Mouse (Mus musculus) kidney, embryonic 16.5 days (tissue): ENCODE data around the gene Cyp27b1. TPM values are rescaled to one million over a fixed set of nuclear protein-coding genes. Genes with fewer than 3 reads are reported as not detected.
A peak's percentile ranks its signal among the peaks of the same experiment; 100 is the strongest.
"Not testable (repeated sequence)": the region's sequence is repeated elsewhere in the genome, so short reads cannot be mapped to it uniquely, and the experiment has no call there.

ENCODE experiments used
- ATAC-seq: fragments of 200-750 bp; cut with Nextera tagmentation; 2 replicates; pipeline ENCODE4 v1.8.0; 2017; ENCODE audit warnings: moderate TSS enrichment; ENCODE audit not compliant: low FRiP score, low TSS enrichment
- H3K27ac ChIP-seq: fragments of 300-500 bp; sonication (generic); 2 replicates; pipeline ENCODE4 v1.5.1; 2014; ENCODE audit warnings: low read length
- H3K27me3 ChIP-seq: fragments of 300-500 bp; sonication (generic); 2 replicates; pipeline ENCODE4 v1.6.1; 2014; ENCODE audit warnings: low read length, control low read depth, mixed read lengths; ENCODE audit not compliant: insufficient read depth
- H3K36me3 ChIP-seq: fragments of 300-500 bp; sonication (generic); 2 replicates; pipeline ENCODE4 v1.6.1; 2014; ENCODE audit warnings: low read length, control low read depth, mixed read lengths; ENCODE audit not compliant: insufficient read depth
- H3K4me1 ChIP-seq: fragments of 300-500 bp; sonication (generic); 2 replicates; pipeline ENCODE4 v1.6.1; 2014; ENCODE audit warnings: low read length, control low read depth, mixed read lengths; ENCODE audit not compliant: insufficient read depth
- H3K4me2 ChIP-seq: fragments of 300-500 bp; sonication (generic); replicated peaks from 2 replicates; pipeline ENCODE4 v1.6.1; 2014; ENCODE audit warnings: low read depth, low read length
- H3K4me3 ChIP-seq: fragments of 300-500 bp; sonication (generic); 2 replicates; pipeline ENCODE4 v1.5.1; 2014; ENCODE audit warnings: mild to moderate bottlenecking, low read length
- H3K9ac ChIP-seq: fragments of 300-500 bp; sonication (generic); replicated peaks from 2 replicates; pipeline ENCODE4 v1.6.1; 2014; ENCODE audit warnings: low read length
- H3K9me3 ChIP-seq: fragments of 300-500 bp; sonication (generic); 2 replicates; pipeline ENCODE4 v1.6.1; 2016; ENCODE audit warnings: low read length, control low read depth
- WGBS: fragments of 180-500 bp; shearing (Covaris S2); extraction: QIAGEN DNeasy Blood & Tissue Kit; methylation state at CpG from one replicate; pipeline ENCODE4 v1.1.7; 2014; 5-methylcytosine and 5-hydroxymethylcytosine counted together
- polyA plus RNA-seq: library from polyadenylated mRNA; unstranded; fragments of >200 nt; fragmentation: Nextera tagmentation; extraction: Ambion mirVana; gene quantifications from 2 replicates; pipeline ENCODE4 v1.2.1, GENCODE M21; 2015

The Cyp27b1 gene
- polyA plus RNA-seq, 1 experiment from 2014 or later, result 53.8 TPM

DNA sequence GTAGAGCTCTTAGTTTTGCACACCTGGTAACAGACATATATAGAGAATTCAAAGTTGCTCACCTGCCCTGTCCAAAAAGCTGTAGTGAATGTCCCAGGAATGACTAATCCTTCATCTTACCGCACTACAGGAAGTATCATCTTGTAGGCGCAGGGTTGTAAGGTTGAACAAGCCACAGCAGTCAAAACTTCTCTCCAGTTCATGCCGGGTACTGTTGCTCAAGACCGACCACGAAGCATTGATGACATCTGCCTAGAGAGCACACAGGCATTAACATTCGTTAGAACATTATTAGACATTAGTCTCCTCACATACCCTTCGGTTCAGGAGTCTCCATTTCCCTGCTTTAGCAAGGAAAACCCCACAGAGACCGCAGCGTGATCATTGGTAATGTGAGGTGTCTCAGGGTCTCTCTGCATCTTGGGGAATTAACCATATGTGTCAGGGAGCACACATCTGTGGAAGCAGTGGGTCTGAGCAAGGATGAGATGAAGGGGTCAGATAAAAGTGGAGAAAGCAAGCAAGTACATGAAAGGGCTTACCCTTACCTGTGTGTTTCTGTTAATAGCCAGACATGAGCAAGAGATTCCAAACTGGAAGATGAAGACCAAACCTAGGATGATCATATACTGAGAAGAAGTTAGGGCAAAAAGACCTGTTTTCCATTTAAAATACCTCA lies 20.4 kb downstream of the Cyp27b1 start:
- peak overlapping the region; percentile 82 for H3K9ac ChIP-seq
- H3K27ac ChIP-seq, result peak overlapping the region; percentile 96; the same call in 1 of the 2 replicates
- H3K4me3 ChIP-seq, result peak overlapping the region; percentile 75
- no peaks in the 10 kb centered on the region for H3K27me3 ChIP-seq
- H3K4me1 ChIP-seq, result peaks cover 30% of the 10 kb centered on the region
- no peaks in the 10 kb centered on the region for H3K9me3 ChIP-seq
- 72% methylated on average over 9 of the region's 9 CpGs for WGBS
- peak overlapping the region; percentile 82 for H3K4me2 ChIP-seq
- ATAC-seq, result no peak
- H3K36me3 ChIP-seq, result peaks cover 37% of the 10 kb centered on the region

DNA sequence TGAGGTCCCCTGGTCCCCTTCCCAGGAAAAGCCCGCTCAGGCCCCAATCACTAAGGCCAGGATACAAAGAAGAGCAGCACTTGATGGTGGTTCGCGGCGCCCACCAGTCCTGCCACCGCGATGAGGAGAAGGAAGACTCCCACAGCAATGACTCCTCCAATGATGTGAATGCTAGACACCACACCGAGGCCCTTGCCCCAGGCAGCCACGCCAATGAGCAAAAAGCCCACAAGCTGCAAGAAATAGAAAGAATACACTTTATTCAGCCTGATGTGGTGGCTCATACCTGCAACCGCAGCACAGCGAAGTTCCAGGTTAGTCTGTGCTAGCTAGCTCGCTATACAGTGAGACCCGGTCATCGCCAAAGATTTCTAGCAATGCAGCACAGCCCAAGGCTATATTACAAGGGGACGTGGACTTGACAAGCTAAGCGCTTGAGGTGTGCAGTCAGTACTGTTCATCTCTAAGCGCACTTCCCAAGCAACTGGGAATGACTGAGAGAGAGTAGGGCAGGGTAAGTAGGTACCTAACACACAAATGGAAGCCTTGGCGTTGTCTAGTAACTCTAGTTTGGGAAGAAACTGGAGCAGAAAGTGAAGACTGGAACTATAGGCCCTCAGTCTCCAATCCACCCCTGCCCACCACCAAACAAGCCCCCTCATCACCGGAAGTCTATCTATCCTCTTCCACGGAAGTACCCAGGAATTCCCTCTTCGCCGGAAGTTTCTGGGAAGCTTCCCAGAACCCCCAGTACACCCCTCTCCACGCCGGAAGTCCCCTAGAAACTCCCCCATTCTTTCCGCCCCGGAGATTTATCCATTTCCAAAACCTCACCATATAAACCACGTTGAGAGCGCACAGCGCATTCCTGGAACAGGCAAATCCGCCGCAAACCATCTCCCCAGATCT lies 21.5 kb downstream of the Cyp27b1 start:
- 5% methylated on average over 30 of the region's 30 CpGs for WGBS
- peak overlapping the region; percentile 96 for H3K27ac ChIP-seq
- H3K4me3 ChIP-seq, result peak overlapping the region; percentile 75

GRCm38 (mm10) chr10:127070190-127071121 lies 22.4 kb downstream of the Cyp27b1 start, which contains the start of gene Tspan31:
Tspan31 (minus strand) TSS chr10:127070264.
- peaks cover 29% of the 10 kb centered on the region for H3K36me3 ChIP-seq
- peak within 1 kb of the TSS; percentile 96 for H3K27ac ChIP-seq
- H3K9me3 ChIP-seq, result no peaks in the 10 kb centered on the region
- peak within 1 kb of the TSS; percentile 75 for H3K4me3 ChIP-seq
- peaks cover 23% of the 10 kb centered on the region for H3K4me1 ChIP-seq
- H3K9ac ChIP-seq, result peak within 1 kb of the TSS; percentile 82
- 0 out of 2 replicates have a peak, but pooled peaks cover 7% of the 10 kb centered on the region for H3K27me3 ChIP-seq
- WGBS, result 1% methylated on average over 36 of the region's 36 CpGs
- peak within 1 kb of the TSS; percentile 82 for H3K4me2 ChIP-seq
- ATAC-seq, result peak; percentile 93

More for the DNA sequence above, 21.5 kb downstream of the Cyp27b1 start:
- Histone ChIP-seq H3K4me2 (peak overlapping the region; percentile 82), H3K27me3 (no peaks in the 10 kb centered on the region), H3K36me3 (peaks cover 37% of the 10 kb centered on the region), H3K4me1 (peaks cover 30% of the 10 kb centered on the region), H3K9ac (peak overlapping the region; percentile 82), H3K9me3 (no peaks in the 10 kb centered on the region)
- ATAC-seq, result peak; percentile 64

GRCm38 (mm10) chr10:127071203-127071602 lies 23.2 kb downstream of the Cyp27b1 start:
- WGBS, result 75% methylated on average over 9 of the region's 9 CpGs
- ATAC-seq, result no peak
- H3K4me3 ChIP-seq, result peak overlapping the region; percentile 75

DNA sequence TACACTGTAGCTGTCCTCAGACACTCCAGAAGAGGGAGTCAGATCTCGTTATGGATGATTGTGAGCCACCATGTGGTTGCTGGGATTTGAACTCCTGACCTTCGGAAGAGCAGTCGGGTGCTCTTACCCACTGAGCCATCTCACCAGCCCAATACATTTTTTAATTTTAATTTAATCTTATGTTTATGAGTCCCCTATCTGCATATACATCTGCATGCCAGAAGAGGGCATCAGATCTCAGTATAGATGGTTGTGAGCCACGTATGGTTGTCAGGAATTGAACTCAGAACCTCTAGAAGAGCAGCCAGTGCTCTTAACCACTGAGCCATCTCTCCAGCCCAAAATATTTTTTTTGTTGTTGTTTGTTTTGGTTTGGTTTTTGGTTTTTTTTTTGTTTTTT lies 24.2 kb downstream of the Cyp27b1 start:
- H3K9ac ChIP-seq, H3K9me3 ChIP-seq, H3K27ac ChIP-seq, H3K4me3 ChIP-seq, H3K4me2 ChIP-seq, ATAC-seq: not testable (repeated sequence)
- Histone ChIP-seq H3K4me1 (peaks cover 23% of the 10 kb centered on the region), H3K36me3 (peaks cover 11% of the 10 kb centered on the region), H3K27me3 (peaks cover 20% of the 10 kb centered on the region)
- 89% methylated on average over 4 of the region's 4 CpGs for WGBS

More at GRCm38 (mm10) chr10:127071203-127071602, 23.2 kb downstream of the Cyp27b1 start:
- Histone ChIP-seq H3K4me1 (peaks cover 23% of the 10 kb centered on the region), H3K4me2 (peak overlapping the region; percentile 82), H3K9ac (peak overlapping the region; percentile 82), H3K27ac (no peak overlapping the region), H3K36me3 (peaks cover 22% of the 10 kb centered on the region), H3K9me3 (no peaks in the 10 kb centered on the region), H3K27me3 (peaks cover 10% of the 10 kb centered on the region)

DNA sequence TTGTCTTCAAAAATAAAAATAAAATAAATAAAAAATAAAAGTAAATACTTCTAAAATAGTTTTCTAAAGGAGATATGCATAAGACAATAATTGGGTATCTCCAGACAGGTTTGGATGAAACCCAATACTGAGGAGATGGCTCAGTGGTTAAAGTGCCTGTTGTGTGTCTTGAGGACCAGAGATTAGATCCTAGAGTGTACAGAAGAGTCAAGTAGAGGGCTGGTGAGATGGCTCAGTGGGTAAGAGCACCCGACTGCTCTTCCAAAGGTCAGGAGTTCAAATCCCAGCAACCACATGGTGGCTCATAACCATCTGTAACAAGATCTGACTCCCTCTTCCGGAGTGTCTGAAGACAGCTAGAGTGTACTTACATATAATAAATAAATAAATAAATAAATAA lies 24.9 kb downstream of the Cyp27b1 start:
- not testable (repeated sequence) for H3K36me3 ChIP-seq, H3K4me2 ChIP-seq, H3K27ac ChIP-seq, H3K9me3 ChIP-seq, ATAC-seq, H3K9ac ChIP-seq, H3K4me3 ChIP-seq
- peaks cover 27% of the 10 kb centered on the region for H3K27me3 ChIP-seq
- WGBS, result 73% methylated on average over 2 of the region's 2 CpGs
- H3K4me1 ChIP-seq, result peaks cover 21% of the 10 kb centered on the region

GRCm38 (mm10) chr10:127073981-127074380 lies 25.9 kb downstream of the Cyp27b1 start:
- WGBS, result 90% methylated on average over 1 of the region's 1 CpGs
- Histone ChIP-seq H3K9ac (no peak overlapping the region), H3K27me3 (peaks cover 37% of the 10 kb centered on the region), H3K9me3 (no peaks in the 10 kb centered on the region), H3K27ac (no peak overlapping the region), H3K4me1 (peaks cover 15% of the 10 kb centered on the region), H3K4me2 (no peak overlapping the region), H3K36me3 (no peaks in the 10 kb centered on the region), H3K4me3 (no peak overlapping the region)
- no peak for ATAC-seq

GRCm38 (mm10) chr10:127075080-127075479 lies 27.0 kb downstream of the Cyp27b1 start, which contains the start of gene Agap2:
Agap2 (plus strand) TSS chr10:127075284.
- H3K36me3 ChIP-seq, result no peaks in the 10 kb centered on the region
- H3K9me3 ChIP-seq, result no peaks in the 10 kb centered on the region
- no peak within 1 kb of the TSS for H3K4me3 ChIP-seq
- 66% methylated on average over 9 of the region's 9 CpGs for WGBS
- H3K4me1 ChIP-seq, result peaks cover 21% of the 10 kb centered on the region
- H3K9ac ChIP-seq, result no peak within 1 kb of the TSS
- no peak for ATAC-seq
- H3K27ac ChIP-seq, result no peak within 1 kb of the TSS
- no peak within 1 kb of the TSS for H3K4me2 ChIP-seq
- H3K27me3 ChIP-seq, result peaks cover 48% of the 10 kb centered on the region

DNA sequence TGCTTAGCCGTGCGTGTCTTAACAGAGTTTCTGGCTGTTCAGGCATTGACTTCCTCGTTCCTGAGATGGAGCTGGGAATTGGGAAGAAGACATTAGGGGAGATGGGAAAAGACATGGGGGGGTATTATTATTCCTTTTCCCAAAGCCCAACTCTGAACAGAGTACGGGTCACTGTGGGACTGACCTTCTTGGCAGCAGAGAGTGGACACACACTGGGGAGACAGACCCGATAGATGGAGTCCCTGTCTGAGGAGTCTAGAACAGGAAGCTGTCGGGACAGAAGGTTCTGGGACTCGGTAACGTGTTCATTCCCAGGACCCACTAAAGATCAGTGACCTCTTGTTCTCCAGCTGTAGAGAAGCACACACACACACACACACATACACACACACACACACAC lies 27.6 kb downstream of the Cyp27b1 start:
- no peaks in the 10 kb centered on the region for H3K9me3 ChIP-seq
- H3K36me3 ChIP-seq, result no peaks in the 10 kb centered on the region
- WGBS, result 64% methylated on average over 8 of the region's 8 CpGs
- no peak overlapping the region for H3K9ac ChIP-seq
- H3K4me2 ChIP-seq, result no peak overlapping the region
- no peak overlapping the region for H3K4me3 ChIP-seq
- H3K4me1 ChIP-seq, result peaks cover 24% of the 10 kb centered on the region
- no peak overlapping the region for H3K27ac ChIP-seq
- peaks cover 54% of the 10 kb centered on the region for H3K27me3 ChIP-seq
- no peak for ATAC-seq
